Mouse (Mus musculus): ENCODE data around the gene Atxn7.

DNA sequence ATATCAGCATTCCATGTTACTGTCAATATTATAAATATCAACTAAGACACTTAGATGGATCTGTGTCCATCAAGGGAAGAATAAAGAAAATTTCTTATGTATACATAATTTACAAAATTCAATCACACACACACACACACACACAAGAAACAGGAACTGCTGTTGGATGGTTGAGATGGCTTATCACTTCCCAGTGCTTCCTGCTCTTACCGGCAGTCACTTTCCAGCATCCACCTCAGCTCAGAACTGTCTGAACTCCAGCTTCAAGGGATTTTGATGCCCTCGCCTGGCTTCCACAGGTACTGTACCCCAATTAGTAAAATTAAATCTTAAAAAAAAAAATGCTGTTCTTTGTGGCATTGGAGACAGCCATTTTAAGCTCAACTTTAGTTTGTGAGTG is 27.2 kb downstream of the Atxn7 start:
- TF ChIP-seq GATA1 (IDR thresholded peaks at IDR 0.05; ENCODE audit: borderline replicate concordance, low read length) = no peak
- TF ChIP-seq FLI1 (IDR thresholded peaks at IDR 0.05; ENCODE audit: low read length) = no peak
